Mouse (Mus musculus) c-Kit-negative CD71-positive TER-119-positive erythroid progenitor cells, embryonic 14.5 days (primary cell): ENCODE data around the gene Pom121l12.

Experiments used
- DNase-seq: peaks from one replicate; pipeline ENCODE4 v3.0.0-alpha.2; 2013; ENCODE audit warnings: low read depth, low spot score

The Pom121l12 gene

DNA sequence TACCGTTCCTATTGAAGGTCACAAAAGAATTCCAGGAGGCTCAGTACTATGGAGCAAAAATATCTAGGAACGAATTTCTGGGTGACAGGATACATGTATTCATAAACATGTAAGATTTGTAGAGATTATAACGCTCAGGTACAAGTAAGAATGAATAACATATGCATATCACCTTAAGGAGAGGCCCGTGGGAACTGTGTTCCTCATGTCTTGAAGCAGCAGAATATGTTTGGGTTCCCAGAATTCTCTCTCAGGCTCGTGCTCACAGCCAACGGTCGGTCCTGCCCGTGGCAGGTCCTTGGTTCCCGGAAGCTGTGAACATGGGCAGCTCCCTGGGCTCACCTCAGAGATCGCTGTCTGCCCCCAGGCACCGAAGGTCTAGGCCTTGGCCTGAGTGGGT is at the start of gene Pom121l12:
TSS of gene Pom121l12 (plus strand) at position 301 of the 400 bp plus-strand sequence.
- DNase-seq, result no peak

DNA sequence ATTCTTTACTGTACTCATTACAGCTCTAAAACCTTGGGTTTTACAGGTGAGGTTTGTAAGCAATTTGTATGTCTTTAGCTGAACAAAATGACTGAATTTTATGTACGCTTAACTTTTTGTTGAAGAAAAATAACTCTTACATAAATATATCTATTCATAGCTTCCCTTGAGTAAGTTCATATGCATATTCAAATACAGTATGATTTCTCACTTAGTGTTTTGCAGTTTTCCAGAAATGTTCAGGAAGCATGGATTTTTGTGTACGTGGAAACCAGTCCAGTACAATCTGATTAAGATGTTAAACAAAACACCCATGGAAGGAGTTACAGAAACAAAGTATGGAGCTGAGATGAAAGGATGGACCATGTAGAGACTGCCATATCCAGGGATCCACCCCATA is 12.8 kb downstream of the Pom121l12 start:
- DNase-seq, result no peak
